Mouse (Mus musculus) heart, postnatal 0 days (tissue): Measurements from ENCODE around the gene Ppp1r17. TPM values are rescaled to one million over a fixed set of nuclear protein-coding genes. Genes with fewer than 3 reads are reported as not detected.

Experiments
- ATAC-seq: fragments of 200-750 bp; cut with Nextera tagmentation; 2 replicates; pipeline ENCODE4 v1.8.0; 2017; ENCODE audit warnings: low read depth, moderate number of reproducible peaks, moderate library complexity; ENCODE audit not compliant: insufficient read depth
- DNase-seq: peaks from one replicate; pipeline ENCODE4 v3.0.0-alpha.2; 2016; ENCODE audit warnings: low spot score
- H3K27ac ChIP-seq: fragments of 300-500 bp; sonication (generic); 2 replicates; pipeline ENCODE4 v1.5.1; 2014; ENCODE audit warnings: low read depth, mild to moderate bottlenecking
- H3K27me3 ChIP-seq: fragments of 300-500 bp; sonication (generic); 2 replicates; pipeline ENCODE4 v1.6.1; 2014; ENCODE audit warnings: low read length, mixed read lengths; ENCODE audit not compliant: control insufficient read depth, insufficient read depth
- H3K36me3 ChIP-seq: fragments of 300-500 bp; sonication (generic); replicated peaks from 2 replicates; pipeline ENCODE4 v1.6.1; 2014; ENCODE audit warnings: low read length, mixed read lengths; ENCODE audit not compliant: control insufficient read depth, insufficient read depth
- H3K4me1 ChIP-seq: fragments of 300-500 bp; sonication (generic); 2 replicates; pipeline ENCODE4 v1.6.1; 2014; ENCODE audit warnings: antibody characterized with exemption; ENCODE audit not compliant: control insufficient read depth, insufficient read depth
- H3K4me2 ChIP-seq: fragments of 300-500 bp; sonication (generic); 2 replicates; pipeline ENCODE4 v1.6.1; 2014; ENCODE audit warnings: low read depth, mild to moderate bottlenecking, low read length, moderate library complexity
- H3K4me3 ChIP-seq: fragments of 300-500 bp; sonication (generic); 2 replicates; pipeline ENCODE4 v1.5.1; 2014; ENCODE audit warnings: low read depth, low read length
- H3K9ac ChIP-seq: fragments of 300-500 bp; sonication (generic); replicated peaks from 2 replicates; pipeline ENCODE4 v1.6.1; 2014; ENCODE audit warnings: low read depth, low read length, mixed read lengths
- H3K9me3 ChIP-seq: fragments of 300-500 bp; sonication (generic); replicated peaks from 2 replicates; pipeline ENCODE4 v1.6.1; 2016; ENCODE audit warnings: low read length; ENCODE audit not compliant: control insufficient read depth
- CTCF ChIP-seq: IDR thresholded peaks from 2 replicates; pipeline ENCODE4 v1.5.1; 2016; ENCODE audit warnings: antibody characterized with exemption, control low read depth, low read depth
- EP300 ChIP-seq: IDR thresholded peaks from 2 replicates; pipeline ENCODE4 v1.6.1; 2016; ENCODE audit warnings: antibody characterized with exemption, low read depth
- WGBS: fragments of 180-500 bp; shearing (Covaris S2); extraction: QIAGEN DNeasy Blood & Tissue Kit; methylation state at CpG from one replicate; pipeline ENCODE4 v1.1.7; 2014; 5-methylcytosine and 5-hydroxymethylcytosine counted together
- polyA plus RNA-seq: library from polyadenylated mRNA; unstranded; fragments of >200 nt; fragmentation: Nextera tagmentation; extraction: Ambion mirVana; gene quantifications from 2 replicates; pipeline ENCODE4 v1.2.1, GENCODE M21; 2015
- total RNA-seq: library from RNA; depleted of rRNA; stranded (reverse); fragments of >200 nt; gene quantifications from 2 replicates; pipeline ENCODE4 v1.2.3, GENCODE M21; 2014; ENCODE audit warnings: low replicate concordance

The Ppp1r17 gene
- total and polyA plus RNA-seq, 2 experiments from 2014 or later: 0.92 TPM; not detected in 1

DNA sequence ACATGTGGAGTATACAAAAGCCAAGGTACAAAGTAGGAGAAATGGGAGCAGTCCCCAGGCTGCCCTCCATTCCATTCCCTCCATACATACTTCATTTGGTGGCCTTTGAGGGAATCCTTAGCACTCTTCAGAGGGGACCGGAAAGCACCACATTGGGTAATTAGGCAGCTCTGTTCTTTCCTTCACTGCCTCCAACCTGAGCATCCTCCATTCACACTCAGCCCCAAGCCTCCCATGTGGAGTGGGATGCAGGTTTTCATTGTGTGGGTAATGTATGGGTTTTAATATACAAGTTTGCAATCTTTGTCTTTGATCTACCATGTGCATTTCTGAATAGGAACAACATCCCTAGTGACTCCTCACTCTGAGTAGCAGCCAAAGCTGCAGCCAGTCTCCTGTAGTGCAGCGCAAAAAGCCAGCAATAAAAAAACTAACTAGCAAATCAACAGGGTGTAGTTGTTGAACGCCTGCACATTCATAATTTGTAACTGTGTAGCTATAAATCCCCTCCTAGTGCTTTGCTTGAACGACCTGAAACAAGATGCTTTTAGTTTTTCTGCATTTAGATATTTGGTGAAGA lies 22.3 kb downstream of the Ppp1r17 start:
- 66% methylated on average over 4 of the region's 4 CpGs for WGBS
- TF ChIP-seq EP300 (no peak), CTCF (no peak)
- Histone ChIP-seq H3K4me1 (no peaks in the 10 kb centered on the region), H3K9ac (no peak overlapping the region), H3K36me3 (no peaks in the 10 kb centered on the region), H3K27ac (no peak overlapping the region), H3K9me3 (no peaks in the 10 kb centered on the region), H3K4me3 (no peak overlapping the region), H3K4me2 (no peak overlapping the region), H3K27me3 (no peaks in the 10 kb centered on the region)
- ATAC-seq: no peak
- no peak for DNase-seq

DNA sequence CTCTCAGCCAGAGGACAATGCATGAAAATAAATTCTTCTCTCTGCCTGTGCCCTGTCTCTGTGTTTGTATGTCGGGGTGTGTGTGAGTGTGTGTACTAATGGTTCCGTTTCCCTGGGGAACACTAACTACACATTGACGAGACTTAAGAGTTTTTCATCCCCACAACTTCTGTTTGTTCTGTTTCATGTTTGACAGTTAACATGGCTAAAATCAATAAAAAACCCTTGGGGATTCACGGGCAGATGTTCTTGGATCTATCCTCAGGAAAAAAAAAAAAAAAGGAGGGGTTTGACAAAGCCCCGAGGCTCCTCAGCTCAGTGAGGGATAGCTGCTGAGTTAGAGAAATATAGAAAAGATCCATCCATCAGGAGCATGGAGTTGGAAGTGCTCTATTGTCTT lies 27.0 kb downstream of the Ppp1r17 start:
- Histone ChIP-seq H3K27ac (no peak overlapping the region), H3K4me2 (no peak overlapping the region), H3K27me3 (no peaks in the 10 kb centered on the region), H3K9me3 (no peaks in the 10 kb centered on the region), H3K4me1 (no peaks in the 10 kb centered on the region), H3K4me3 (no peak overlapping the region), H3K36me3 (no peaks in the 10 kb centered on the region), H3K9ac (no peak overlapping the region)
- 71% methylated on average over 5 of the region's 5 CpGs for WGBS
- DNase-seq (no peak), ATAC-seq (no peak)
- TF ChIP-seq CTCF (no peak), EP300 (no peak)

DNA sequence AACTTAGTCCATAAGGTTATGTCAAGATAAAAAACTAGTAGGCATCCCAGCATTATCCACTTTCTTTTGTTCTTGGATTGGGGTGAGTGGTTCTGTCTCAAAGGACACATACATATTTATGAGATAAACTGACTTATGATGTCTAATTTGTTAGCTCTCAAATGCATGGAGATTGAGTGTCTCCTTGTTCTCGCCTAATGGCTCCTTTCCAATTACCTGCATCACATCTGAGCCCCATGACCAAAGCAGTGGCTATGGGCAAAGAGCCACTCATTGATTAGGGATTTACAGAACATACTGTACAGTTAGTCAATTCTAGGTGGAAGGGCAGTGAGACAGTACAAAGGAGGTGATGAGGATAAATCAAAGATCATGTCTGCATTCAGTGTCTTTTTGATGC lies 27.4 kb downstream of the Ppp1r17 start:
- Histone ChIP-seq H3K27ac (no peak overlapping the region), H3K4me2 (no peak overlapping the region), H3K4me1 (no peaks in the 10 kb centered on the region), H3K9me3 (no peaks in the 10 kb centered on the region), H3K27me3 (no peaks in the 10 kb centered on the region), H3K9ac (no peak overlapping the region), H3K4me3 (no peak overlapping the region), H3K36me3 (no peaks in the 10 kb centered on the region)
- 76% methylated on average over 1 of the region's 1 CpGs for WGBS
- ATAC-seq: no peak
- no peak for DNase-seq
- TF ChIP-seq CTCF (no peak), EP300 (no peak)

- no peak overlapping the region for H3K4me2 ChIP-seq
- TF ChIP-seq EP300 (no peak), CTCF (no peak)
- DNase-seq (no peak), ATAC-seq (no peak)
- WGBS: 82% methylated on average over 3 of the region's 3 CpGs
- no peaks in the 10 kb centered on the region for H3K4me1 ChIP-seq
- H3K27me3 ChIP-seq: no peaks in the 10 kb centered on the region
- H3K27ac ChIP-seq: no peak overlapping the region
- no peaks in the 10 kb centered on the region for H3K36me3 ChIP-seq
- H3K9me3 ChIP-seq: no peaks in the 10 kb centered on the region
- no peak overlapping the region for H3K9ac ChIP-seq
- H3K4me3 ChIP-seq: no peak overlapping the region
These were observed 31.3 kb downstream of the Ppp1r17 start for GRCm38 (mm10) chr6:56048580-56048979.

GRCm38 (mm10) chr6:56049104-56049503 lies 31.8 kb downstream of the Ppp1r17 start:
- DNase-seq: peak; percentile 32
- Histone ChIP-seq H3K36me3 (no peaks in the 10 kb centered on the region), H3K9me3 (no peaks in the 10 kb centered on the region), H3K4me2 (no peak overlapping the region), H3K9ac (no peak overlapping the region), H3K27ac (no peak overlapping the region), H3K4me3 (no peak overlapping the region), H3K4me1 (no peaks in the 10 kb centered on the region), H3K27me3 (no peaks in the 10 kb centered on the region)
- WGBS: 27% methylated on average over 4 of the region's 4 CpGs
- ATAC-seq: no peak
- TF ChIP-seq EP300 (no peak), CTCF (peak; percentile 74)

DNA sequence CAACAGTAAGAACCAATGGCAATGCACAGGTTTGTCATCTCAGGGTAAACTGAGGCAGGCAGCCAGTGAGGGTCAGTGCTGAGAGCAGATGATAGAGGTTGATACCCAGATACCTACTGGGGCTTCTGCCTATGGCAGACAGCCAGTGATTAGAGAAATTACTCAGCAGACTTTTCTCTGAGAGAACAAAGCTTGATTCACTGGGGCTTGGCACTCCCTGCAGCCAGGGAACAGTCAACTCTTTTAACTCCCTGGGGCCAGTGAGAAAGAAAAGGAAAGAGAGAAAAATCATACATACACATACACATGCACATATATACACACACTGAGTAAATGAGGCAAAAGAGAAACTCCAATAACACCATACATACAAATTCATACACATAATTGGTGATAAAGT lies 46.4 kb downstream of the Ppp1r17 start:
- no peaks in the 10 kb centered on the region for H3K36me3 ChIP-seq
- TF ChIP-seq CTCF: no peak
- TF ChIP-seq EP300: no peak
- DNase-seq: no peak

More for the DNA sequence above, 46.4 kb downstream of the Ppp1r17 start:
- H3K27ac ChIP-seq: no peak overlapping the region
- no peak overlapping the region for H3K4me2 ChIP-seq
- no peaks in the 10 kb centered on the region for H3K27me3 ChIP-seq
- H3K9ac ChIP-seq: no peak overlapping the region
- no peak overlapping the region for H3K4me3 ChIP-seq
- no peaks in the 10 kb centered on the region for H3K4me1 ChIP-seq
- H3K9me3 ChIP-seq: no peaks in the 10 kb centered on the region
- no peak for ATAC-seq
